Mouse (Mus musculus) right cerebral cortex, adult 2 months (tissue): ENCODE results near the gene Tm4sf1.

ENCODE experiments used
- DNase-seq, 2 experiments: peaks; one replicate each; pipeline ENCODE4 v3.0.0; 2021 to 2022; ENCODE audit warnings: low spot score in 2 of 2

Gene Tm4sf1

DNA sequence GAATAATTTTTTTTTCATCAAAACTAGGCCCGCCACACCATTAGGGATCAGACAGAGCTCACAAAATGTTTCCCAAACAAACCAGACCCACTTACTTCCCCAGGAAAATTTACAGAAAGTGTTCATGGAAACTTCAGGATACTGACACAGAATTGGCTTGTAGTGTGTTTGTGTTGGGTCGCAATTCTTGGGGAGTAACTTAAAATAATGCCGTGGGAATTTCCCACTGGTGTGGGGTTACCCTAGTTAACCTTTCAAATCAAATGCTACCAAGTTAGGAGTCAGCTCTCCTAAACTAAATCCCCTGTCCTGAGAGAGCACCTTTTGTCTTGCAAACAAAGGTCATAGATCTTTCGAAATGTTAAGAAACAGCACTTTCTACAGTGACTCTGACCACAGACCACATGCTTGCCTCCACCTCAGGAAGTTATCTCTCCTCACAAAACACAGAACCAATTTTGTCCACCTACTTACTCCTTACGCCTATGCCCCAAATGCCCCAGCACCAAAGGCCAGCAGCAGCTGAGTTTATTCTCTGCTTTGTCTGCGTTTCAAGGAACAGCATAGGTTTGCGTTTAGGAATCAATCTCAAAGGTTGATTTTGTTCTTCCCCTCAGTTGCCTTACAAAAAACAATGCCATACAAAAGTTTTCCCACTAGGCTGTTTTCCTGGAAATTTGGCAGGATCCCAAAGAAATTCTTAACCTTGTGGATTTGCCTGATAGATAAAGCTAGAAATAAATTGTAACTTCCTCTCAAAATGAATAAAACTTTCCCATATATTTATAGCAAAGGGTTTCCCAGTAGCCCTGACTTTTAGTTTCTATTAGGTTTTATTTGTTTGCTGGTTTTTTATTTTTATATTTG lies 13.7 kb downstream of the Tm4sf1 start:
- no peak for DNase-seq

GRCm38 (mm10) chr3:57287438-57287837 lies 14.3 kb downstream of the Tm4sf1 start:
- DNase-seq = no peak

- DNase-seq = no peak
Observed at GRCm38 (mm10) chr3:57278225-57278624, 23.6 kb downstream of the Tm4sf1 start.

DNA sequence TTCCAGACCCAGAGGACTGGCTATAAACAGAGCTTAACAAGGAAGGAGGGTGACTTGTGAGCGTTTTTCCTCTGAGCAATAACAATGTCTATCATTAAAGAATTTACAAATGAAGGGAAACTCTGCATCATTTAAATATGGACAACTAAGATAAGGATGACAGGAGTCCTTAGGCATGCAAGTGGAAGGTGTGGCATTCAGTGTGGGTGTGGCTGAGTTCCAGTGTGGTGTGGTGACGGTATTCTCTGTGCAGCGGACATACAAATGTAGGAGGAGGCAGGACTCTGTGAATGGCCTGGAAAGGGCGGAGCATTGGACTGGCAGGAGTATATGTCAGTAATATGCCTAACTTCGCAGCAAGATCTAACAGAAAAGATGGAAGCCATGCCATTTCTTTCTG lies 24.3 kb downstream of the Tm4sf1 start:
- DNase-seq = no peak

DNA sequence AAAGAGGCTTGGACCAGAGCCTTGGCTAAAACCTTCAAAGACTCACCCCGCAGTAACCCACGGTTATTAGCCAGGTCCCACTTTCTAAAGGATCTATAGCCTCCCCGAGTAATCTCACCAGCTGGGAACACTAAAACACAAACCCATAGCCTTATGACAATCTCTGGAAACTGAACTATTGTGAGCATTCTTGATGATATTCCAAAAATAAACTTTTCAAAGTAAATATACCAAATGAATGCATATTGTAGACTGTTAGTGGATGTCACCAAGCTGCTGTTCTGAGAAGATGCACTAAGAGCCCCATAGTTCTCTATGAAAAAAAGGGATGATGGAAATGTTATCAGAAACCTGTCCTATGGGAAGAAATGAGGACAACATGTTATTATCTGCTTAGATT lies 25.0 kb downstream of the Tm4sf1 start:
- DNase-seq = no peak

GRCm38 (mm10) chr3:57268994-57269393 lies 32.8 kb downstream of the Tm4sf1 start:
- DNase-seq = no peak

DNA sequence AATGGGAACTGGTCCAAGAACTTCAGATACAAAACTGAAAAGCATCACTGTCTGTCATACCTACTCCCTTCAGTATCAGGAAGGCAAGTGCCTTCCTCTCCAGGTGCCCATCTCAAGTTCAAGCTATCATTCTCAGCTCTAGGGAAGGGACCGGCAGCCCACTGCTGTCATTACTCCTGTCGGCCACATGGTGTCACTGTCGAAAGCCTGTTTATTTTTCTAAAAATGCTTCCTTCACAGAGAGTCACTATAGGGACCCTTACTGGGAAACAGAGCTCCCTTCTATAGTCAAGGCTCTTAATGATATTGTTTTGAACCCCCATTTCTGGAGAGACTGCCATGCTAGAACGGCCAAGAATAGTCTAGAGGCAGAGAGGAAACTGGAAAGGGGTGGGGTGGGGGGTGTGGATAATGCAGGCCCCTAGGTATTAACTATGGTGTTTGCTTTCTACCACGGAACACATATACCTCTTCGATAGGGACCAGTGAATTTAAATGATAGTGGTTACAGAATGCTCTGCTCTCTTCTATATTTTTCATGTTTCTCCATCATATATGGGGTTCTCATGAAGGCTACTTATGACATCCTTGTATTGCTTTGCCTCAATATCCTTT lies 34.1 kb downstream of the Tm4sf1 start:
- peak; percentile 50 to 69 for DNase-seq

- no peak for DNase-seq
Observed at GRCm38 (mm10) chr3:57253041-57253440, 48.7 kb downstream of the Tm4sf1 start.

- DNase-seq = no peak
Observed at GRCm38 (mm10) chr3:57252551-57252950, 49.2 kb downstream of the Tm4sf1 start.

DNA sequence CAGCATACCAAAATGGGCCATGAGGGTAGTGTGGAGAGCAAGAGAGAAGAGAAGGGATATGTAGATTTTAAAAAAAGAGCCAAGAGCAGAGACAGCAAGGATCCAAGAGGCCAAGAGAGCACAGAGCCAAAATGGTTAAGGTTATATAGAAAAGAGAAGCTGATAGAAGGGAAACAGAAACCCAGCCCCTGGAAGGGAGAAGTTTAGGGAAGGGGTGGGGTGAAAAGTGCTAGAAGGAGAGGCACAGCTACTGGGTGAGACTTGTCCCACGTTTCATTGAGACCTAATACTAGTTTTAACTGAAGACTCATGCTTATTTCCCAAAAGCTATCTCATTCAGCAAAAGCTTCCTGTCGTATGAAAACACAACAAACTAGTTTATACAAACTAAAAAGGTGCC lies 56.5 kb downstream of the Tm4sf1 start:
- DNase-seq = no peak
